Mouse (Mus musculus) gastrocnemius, postnatal 4 days (tissue): ENCODE measurements around the gene Gm20388. TPM values are rescaled to one million over a fixed set of nuclear protein-coding genes. Genes with fewer than 3 reads are reported as not detected.

Experiments
- DNase-seq, 2 experiments: peaks; one replicate each; pipeline ENCODE4 v3.0.0; 2021 to 2022; ENCODE audit warnings: low spot score in 2 of 2, mixed read lengths in 2 of 2
- total RNA-seq, 2 experiments: library from RNA; stranded (reverse); gene quantifications; 2 replicates each; pipeline ENCODE4 v1.2.3; 2021

Gene Gm20388
- total RNA-seq, 2 experiments from 2014 or later: 12.8 to 22.8 TPM

DNA sequence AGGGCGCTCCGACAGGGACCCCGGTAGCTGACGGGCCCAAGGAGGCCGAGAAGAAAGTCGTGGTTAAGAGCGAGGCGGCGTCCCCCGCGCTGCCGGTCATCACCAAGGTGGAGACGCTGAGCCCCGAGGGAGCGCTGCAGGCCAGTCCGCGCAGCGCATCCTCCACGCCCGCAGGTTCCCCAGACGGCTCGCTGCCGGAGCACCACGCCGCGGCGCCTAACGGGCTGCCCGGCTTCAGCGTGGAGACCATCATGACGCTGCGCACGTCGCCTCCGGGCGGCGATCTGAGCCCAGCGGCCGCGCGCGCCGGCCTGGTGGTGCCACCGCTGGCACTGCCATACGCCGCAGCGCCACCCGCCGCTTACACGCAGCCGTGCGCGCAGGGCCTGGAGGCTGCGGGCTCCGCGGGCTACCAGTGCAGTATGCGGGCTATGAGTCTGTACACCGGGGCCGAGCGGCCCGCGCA, 1206.6 kb downstream of the Gm20388 start:
- no peak for DNase-seq

DNA sequence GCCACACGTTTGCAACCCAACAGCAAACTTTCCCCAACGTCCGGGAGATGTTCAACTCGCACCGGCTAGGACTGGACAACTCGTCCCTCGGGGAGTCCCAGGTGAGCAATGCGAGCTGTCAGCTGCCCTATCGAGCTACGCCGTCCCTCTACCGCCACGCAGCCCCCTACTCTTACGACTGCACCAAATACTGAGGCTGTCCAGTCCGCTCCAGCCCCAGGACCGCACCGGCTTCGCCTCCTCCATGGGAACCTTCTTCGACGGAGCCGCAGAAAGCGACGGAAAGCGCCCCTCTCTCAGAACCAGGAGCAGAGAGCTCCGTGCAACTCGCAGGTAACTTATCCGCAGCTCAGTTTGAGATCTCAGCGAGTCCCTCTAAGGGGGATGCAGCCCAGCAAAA, 1207.3 kb downstream of the Gm20388 start:
- no peak for DNase-seq

DNA sequence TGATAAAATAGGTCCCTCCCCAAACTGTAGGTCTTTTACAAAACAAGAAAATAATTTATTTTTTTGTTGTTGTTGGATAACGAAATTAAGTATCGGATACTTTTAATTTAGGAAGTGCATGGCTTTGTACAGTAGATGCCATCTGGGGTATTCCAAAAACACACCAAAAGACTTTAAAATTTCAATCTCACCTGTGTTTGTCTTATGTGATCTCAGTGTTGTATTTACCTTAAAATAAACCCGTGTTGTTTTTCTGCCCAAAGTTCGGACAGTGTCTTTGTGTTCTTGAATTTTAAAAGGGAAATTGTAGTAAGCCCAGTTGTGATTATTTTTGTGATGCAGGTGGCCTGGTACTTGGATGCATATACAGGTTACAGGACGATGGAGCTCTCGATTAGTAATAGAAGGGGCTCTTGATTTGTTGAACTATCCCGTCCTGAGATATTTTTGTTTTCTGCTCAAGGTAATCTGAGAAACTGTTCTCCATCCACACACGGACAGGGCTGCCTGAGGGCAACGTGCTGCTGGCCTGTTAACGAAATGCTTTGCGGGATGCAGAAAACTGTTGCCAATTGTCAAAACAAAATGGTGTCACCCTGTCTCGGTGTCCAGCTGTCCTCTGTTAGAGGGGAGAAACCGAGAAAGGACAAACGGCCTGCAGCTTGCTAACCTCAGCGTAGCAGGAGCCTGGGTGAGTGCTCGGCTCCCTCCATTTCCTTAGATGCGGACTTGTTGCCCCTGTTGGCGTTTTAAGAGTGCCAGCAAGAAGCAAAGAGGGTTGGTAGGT, 1208.2 kb downstream of the Gm20388 start:
- no peak for DNase-seq

DNA sequence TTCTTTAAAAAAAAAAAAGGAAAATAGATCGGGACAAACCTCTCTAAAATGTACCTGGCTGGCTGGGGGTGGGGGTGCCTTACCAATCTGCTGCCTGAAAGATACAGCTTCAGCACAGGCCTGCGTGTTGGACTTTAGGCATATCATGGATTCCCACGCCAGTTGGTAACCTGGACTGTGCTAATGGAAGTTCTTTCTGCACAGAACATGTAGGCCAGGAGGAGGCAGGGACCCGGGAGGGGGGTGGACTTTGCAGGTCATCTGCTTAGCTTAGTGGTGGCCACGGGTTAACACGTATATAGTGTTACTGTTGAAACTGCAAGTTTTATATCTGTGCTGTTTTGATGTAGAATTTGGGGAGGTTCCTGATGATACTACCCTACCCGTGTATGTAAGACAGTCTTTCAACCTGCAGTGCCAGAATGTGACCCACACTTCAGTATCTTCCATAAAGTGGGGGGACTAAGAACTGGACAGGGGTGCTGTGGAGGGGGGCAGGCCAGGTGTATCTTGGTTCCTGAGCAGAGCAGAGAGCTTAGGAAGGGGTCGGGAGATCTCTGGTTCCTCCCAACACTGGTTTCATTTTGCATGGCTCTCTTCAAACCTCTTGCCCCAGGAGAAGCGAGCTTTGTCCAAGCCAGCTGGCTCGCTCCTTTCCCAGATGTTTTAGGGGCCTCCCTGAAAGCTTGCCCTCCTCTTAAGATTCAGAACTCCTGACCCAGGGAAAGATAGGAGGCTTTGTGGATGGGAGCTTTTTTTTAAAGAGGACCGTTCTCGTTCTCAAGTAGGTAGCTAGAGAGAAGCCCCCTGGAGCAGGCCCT, 1209.2 kb downstream of the Gm20388 start:
- DNase-seq: no peak

DNA sequence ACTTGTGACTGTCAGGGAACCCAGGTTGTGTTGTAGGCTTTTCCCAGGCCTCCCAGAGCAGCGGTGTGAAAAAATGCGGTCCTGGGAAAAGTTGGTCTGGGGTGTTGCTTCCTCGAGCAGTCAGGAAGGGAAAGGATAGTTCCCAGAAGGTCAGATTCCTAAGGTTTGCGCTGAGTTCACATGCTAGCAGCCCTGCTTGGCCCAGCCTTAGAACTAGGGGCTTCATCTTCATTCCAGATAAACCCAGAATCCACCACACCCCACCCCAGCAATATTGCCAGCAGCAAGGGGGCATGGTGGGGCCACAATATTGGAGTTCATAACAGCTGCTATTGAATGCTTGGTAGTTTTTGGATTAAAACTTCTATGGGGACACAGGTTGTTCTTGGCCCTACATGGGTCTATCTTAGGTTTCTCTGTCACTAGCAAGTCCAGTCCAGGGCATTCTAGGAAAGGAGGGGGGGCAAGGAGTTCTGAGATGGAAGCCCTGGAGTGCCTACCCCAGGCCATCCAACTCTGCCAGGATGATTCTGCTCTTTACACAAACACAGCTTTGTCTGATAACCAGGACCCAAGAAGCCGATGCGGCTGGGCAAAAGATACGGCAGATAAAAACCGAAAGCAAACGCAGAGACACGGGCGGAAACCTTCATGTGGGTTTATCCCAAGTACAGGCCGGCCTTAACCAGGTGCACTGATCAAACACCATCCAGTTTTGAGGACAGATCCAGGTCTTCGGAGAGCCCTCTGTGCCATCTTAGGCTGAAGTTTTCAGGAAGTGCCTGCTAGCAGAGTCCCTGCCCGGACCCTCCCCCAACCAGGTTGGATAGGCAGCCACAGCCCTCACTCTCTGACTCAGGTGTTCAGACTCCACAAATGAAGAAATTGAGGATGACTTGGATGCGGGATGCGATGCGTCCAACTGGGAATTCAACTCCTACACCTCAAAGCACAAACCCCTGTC, 1210.1 kb downstream of the Gm20388 start:
- DNase-seq: no peak

DNA sequence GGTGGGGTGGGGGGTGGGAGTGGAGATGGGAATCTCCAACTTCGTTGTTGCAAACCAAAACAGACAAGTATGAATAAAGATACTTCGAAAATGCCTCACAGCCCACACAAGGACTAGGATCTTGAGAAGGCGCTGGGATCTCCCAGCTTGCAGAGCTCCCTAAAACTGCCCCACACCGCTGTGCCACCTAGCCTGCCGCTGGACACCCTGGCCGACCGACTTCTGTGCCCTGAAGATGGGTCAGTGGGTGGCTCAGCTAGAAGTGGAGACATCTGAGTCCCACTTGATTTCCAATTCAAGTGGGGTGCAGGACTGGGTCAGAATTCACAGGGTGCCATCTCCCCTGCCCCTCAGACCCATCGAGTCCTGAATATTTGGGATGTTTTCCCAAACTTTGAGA, 1211.1 kb downstream of the Gm20388 start:
- DNase-seq: no peak

DNA sequence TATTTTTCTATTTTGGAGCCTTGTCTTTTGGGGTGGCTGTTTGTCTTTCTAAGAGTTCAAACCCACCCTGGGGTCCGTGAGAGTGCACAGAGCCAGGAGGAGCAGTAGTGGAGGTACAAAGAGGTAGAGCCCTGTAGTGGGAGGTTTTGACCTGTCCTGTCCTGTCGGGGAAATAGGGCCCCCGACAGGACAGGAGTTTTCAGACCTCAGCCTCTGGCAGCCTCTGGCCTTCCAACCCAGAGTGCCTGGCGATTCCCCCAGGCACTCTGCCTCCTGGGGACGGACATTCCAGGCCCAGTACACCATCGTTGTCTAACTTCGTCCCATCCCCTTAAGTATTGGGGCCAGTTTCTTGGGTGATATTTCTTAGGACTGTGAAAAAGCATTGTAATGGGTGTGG, 1211.7 kb downstream of the Gm20388 start:
- no peak for DNase-seq

DNA sequence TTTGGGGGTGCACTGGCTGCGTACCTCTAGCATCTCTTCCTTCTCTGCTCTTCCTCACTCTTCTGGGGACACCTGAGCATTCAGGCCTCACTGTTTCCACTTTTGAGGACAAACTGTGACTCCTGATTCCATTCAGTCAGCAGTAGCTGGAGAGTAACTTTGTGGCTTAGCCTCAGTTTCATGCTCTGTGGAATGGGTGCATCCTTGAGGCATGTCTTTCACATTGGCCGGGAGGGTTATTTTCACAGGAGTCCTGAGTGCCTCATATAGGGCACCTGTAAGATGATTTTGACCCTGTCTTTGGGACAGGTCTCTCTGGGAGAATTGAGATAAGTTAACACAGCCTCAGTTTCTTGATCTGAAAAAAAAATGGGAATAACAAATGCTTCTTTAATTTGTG, 1212.5 kb downstream of the Gm20388 start:
- no peak for DNase-seq

DNA sequence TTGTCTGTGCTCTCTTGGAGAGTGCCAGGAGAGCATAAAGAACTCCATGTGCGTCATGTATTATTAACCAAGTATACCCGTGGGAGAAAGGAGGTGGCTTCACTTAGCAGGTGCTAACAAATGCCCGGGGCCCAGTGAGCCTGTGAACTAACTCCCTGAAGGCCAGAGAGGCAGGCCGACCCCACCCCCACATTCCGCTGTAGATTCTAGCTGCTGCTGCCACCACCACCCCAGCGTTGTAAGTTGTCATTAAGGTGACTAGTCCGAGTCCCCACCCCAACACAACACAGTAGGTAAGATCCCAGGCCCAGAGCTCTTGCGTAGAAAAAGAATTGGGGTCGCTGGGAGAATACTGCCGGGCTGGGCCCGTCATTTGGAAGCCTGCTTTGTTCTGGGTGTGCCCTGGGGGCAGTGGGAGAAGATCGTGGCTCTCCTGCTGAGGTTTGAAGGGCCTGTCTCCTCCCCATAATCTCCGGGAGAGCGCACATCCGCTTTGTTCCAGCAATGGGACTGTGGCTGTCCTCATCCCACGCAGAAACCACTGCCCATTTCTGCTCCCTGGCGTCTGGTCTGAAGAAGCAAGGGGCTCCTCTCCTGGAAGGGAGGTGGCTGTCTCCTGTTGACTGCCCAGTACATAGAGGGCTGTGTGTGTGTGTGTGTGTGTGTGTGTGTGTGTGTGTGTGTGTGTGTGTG, 1214.1 kb downstream of the Gm20388 start:
- no peak for DNase-seq

DNA sequence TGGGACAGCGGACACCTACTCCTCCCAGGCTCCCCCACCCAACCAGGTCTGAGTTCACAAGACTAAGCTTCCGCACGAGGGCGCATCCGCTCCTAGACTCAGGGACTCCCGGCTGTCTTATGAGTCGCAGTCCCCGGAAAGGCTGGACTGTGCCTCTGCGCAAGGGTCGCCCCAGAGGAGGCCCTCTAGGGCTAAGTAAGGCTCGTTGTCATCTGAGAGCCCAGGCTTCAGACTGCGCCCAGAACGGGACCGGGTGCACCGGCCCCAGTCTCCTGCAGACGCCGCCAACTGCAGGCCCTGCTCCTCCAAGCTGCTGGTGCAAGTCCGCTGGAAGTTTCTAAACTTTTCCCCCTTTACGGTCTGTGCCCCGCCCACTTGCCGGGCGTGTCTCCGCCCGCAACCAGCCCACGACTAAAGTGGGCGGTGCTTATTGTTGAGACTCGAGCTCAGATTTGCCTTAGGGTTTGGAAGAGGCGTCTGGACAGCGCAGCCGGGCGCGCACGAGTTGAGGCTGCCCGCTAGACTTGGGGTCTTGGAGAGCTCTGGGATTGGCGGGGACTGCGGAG, 1214.8 kb downstream of the Gm20388 start:
- peak; percentile 37 to 61 for DNase-seq

DNA sequence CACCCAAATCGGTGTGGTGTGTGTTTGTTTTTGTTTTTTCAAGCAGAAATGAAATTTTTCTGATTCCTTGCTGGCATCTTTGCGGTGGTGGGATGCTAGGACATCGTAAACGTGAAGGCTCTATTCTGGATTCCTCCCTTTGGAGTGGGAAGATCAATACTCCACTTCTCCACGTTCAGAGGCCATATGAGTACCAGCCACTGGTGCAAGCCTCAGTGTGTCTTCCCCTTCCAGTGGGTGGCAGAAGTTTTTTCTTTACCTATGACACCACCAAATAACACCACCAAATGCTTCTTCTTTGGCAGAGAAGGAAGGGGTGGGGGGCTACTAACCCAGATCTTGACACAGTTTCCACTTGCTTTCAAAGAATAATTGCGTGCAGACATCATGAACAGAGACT, 1215.5 kb downstream of the Gm20388 start:
- no peak for DNase-seq

DNA sequence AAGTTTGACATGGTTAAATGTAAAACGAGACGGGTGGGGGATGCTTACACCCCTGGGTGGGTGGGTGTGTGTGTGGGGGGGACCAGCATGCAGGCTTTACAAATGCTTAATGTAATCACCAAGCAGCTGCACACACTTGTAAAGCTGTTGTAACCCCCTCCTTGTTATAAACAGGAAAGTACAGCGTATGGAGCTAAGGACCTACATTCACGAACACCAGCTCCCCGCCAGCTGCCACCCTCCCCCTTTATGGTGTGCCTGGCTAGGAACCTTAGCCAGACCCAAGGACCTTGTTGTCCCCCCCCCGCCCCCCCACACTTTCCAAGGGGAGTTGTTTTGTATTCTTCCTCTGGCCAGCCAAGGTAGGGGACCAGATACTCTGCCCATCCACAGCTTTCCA, 1216.1 kb downstream of the Gm20388 start:
- DNase-seq: no peak

DNA sequence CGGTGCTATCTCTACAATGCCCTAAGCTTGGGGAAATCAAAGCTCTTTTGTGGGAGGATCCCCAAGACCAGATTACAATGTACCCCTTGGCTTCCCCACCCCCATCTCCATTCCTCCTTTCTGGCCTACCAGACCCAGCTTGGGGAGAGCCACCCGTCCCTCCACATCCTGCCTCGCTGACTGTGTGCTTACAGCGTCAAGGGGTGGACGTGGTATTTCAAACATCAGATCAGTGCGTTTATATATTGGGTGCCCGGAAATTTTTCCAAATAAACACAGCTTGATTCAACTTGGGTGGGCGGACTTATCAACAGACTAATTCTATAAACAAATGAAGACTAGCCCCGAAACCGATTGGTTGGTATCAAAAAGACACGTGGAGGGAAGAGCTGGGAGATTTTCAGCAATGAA, 1216.7 kb downstream of the Gm20388 start:
- no peak for DNase-seq

DNA sequence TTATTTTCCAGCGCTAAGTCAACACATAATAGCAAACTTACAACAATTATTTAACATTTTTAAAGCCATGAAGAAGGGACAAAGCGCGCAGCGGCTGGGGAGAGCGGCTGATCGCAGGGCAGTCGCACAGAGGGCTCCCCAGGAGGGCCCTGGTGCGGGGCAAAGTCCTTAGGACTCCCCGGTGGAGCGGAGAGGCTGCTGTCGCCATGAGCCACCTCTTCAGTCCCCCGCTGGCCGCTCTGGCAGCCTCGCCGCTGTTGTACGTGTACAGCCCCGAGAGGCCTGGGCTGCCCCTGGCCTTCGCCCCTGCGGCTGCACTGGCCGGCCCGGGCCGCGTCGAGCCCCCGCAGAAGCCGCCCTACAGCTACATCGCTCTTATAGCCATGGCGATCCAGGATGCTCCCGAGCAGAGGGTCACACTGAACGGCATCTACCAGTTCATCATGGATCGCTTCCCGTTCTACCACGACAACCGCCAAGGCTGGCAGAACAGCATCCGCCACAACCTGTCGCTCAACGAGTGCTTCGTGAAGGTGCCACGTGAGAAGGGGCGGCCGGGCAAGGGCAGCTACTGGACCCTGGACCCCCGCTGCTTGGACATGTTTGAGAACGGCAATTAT, 1217.2 kb downstream of the Gm20388 start, which contains the start of gene Foxl1:
TSS of gene Foxl1 (plus strand) at position 185 of the 620 bp plus-strand sequence.
- DNase-seq: no peak

DNA sequence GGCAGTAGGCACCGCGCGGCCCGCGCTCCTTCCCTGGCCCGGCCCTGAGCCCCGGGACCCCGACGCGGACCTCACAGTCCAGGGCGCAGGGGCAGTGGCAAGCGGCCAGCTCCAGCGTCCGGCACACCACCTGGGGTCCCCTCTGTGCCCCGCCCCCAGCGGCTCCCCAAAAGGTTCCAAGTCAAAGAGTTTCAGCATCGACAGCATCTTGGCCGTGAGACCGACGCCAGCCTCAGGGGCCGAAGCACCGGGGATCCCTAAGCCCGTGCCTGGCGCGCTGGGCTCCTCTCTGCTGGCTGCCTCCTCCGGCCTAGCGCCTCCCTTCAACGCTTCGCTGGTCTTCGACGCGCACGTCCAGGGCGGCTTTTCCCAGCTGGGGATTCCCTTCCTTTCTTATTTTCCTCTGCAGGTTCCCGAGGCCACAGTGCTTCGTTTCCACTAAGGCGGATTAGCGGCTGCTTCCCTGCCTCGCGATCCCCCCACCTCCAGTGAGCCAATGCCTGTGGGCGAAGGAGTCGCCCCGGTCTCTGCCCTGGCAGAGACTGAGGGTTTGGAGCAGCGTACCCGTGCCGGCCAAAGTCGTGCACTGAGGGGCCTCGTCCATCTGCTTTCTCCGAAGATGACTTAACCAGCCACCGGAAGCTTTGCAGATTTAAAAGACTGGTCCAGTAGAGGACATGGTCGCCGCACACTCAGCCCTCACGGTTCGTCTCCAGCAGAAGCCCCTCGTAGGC, 1218.1 kb downstream of the Gm20388 start:
- DNase-seq: no peak

DNA sequence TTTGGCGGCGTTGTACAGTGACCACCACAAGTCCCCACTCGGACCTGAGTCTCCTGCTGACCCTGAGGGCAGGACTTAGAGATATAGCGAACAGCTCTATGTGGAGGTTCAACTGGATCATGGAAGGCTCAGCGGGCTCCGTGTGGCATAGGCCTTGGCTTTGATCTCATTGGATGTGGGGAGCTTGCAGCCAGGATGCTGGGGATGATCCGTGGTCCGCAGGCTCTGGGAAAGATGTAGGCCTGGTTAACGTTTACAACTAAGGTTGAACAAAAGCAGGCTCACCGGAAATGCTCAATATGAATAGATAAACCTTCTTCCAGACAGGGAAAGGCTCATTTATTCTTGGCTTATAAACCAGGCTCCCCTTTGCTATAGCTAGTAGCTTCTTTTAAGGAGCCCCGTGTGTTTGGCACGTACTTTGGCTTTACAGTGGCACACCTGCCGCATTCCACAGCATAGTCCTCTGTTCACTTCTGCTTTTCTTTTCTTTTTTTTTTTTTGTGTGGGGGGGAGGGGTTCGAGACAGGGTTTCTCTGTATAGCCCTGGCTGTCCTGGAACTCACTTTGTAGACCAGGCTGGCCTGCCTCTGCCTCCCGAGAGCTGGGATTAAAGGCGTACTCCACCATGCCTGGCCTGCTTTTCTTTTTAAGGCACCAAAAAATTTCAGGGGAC, 1218.8 kb downstream of the Gm20388 start:
- DNase-seq: no peak

DNA sequence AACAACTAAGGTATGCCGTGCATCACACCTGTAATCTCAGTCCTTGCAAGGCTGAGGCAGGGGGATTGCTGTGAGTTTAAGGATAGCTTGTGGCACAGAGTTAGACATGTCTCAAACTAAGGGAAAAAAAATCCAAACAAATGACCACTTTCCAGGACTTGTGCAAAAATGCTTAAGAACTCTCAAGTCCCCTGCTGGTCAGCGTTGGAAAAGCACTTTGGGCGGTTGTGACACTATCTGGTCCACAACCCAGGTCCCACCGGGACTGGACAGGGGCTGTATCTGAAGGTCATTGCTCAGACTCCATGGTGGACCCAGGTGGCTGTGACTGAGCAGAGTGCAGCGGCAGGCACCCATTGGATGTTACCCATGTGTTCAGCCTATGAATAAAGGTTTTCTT, 1219.9 kb downstream of the Gm20388 start:
- DNase-seq: no peak

DNA sequence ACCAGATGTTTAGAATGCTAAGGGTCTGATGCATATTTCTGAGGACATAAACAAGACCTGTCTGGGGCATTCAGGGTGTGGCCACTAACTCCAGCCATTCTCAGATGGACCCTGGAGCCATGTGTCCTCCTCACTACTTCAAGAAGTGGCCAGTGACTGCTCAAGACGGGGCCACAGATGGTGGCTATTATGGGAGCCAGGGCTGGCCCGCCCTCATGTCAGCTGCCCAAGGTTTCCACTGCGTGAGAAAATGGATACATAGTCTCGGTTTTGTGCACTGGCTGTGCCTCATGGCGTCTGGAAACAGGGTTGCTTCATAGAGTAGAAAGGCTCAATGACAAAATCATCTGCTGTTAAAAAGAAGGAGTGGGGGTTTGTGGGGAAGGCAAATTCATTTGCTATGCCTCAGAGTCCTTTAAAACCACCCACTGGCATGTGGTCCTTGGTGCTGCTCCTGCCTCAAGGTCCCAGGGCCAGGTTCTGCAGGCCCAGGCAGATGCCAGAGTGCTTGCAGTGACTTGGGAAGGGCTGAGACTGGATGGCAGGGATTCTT, 1222.4 kb downstream of the Gm20388 start:
- DNase-seq: no peak
